Comparison of ENCODE assay signal across 9 mouse cellular contexts in the genomic region with DNA sequence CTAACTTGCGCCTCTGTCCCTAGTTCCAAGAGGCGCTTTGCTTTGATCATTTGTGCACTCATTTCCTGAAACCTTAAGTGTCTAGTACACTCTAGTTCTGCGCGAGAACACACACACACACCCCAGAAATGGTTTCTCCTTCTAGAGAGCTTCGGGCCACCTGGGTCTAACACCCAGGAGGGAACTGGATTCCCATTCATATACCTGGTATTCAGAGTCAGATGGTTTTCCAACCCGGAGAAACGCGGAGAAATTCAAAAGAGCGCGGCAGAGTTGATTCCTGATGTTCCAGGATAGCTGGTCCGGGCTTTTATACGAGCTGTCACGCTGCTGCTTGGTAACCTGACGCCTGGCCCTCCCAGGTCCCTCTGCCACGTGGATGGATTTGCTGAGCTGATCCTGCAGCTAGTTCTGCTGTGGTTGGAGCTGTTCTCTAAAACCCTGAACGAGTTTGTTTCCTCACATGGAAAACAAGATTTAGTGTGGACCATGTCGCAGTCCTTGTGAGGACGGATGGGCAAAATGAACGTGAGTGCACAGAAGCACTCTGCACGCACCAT. TPM values are rescaled to one million over a fixed set of nuclear protein-coding genes. Genes with fewer than 3 reads are reported as not detected.
DNase-seq lines count a peak whose midpoint lies in the region; ATAC-seq and TF ChIP-seq lines count a peak whose summit lies in the region.
"Had no signal": no experiment of that assay in that cellular context is flagged by ENCODE, and none has a peak within 500 bp of the region (broad histone marks: within the 10 kb centered on the region; RNA-seq: fewer than 3 reads in every experiment).

A gene (minus strand): TSS at position 285 of the 560 bp plus-strand sequence.

- peak; percentile 47 to 71 for DNase-seq in kidney, postnatal 4 days
- no peak for DNase-seq in layer of hippocampus, adult 9-10 months (ENCODE audit: low spot score)
- no peak for DNase-seq in right cerebral cortex, postnatal 36 days (ENCODE audit: low spot score in 2 of 2)

- peak within 1 kb of the TSS; percentile 80 for H3K9ac ChIP-seq in heart, embryonic 13.5 days
- H3K9ac ChIP-seq in midbrain, embryonic 16.5 days (ENCODE audit: low read depth, low read length): peak within 1 kb of the TSS; percentile 64

- ATAC-seq in erythroblast, adult 5-6 weeks (replicated peaks; ENCODE audit: low FRiP score, poor library complexity, severe bottlenecking): no peak
- ATAC-seq in heart, embryonic 13.5 days (ENCODE audit: extremely low read depth, insufficient number of reproducible peaks, low FRiP score, low TSS enrichment): no peak
- ATAC-seq in midbrain, embryonic 16.5 days: no peak

- H3K4me3 ChIP-seq in erythroblast, embryonic 14.5 days (replicated peaks): peak within 1 kb of the TSS; percentile 69
- H3K4me3 ChIP-seq in cortical plate, adult 2 months (ENCODE audit: insufficient read depth, low read length): peak within 1 kb of the TSS; percentile 27
- H3K4me3 ChIP-seq in heart, embryonic 13.5 days: peak within 1 kb of the TSS; percentile 68
- peak within 1 kb of the TSS; percentile 61 for H3K4me3 ChIP-seq in midbrain, embryonic 16.5 days (ENCODE audit: low read depth, low read length)

- H3K4me1 ChIP-seq in erythroblast, embryonic 14.5 days (ENCODE audit: control insufficient read depth): peaks cover 32% of the 10 kb centered on the region
- H3K4me1 ChIP-seq in cortical plate, adult 2 months (ENCODE audit: control insufficient read depth, insufficient read depth, low read length): no peaks in the 10 kb centered on the region; the same call in 1 of the 2 replicates
- peaks cover 20% of the 10 kb centered on the region for H3K4me1 ChIP-seq in heart, embryonic 13.5 days
- H3K4me1 ChIP-seq in midbrain, embryonic 16.5 days (ENCODE audit: control insufficient read depth, insufficient read depth, low read length): peaks cover 14% of the 10 kb centered on the region; the same call in 1 of the 2 replicates

- H3K4me2 ChIP-seq in heart, embryonic 13.5 days: peak within 1 kb of the TSS; percentile 90
- peak within 1 kb of the TSS; percentile 71 for H3K4me2 ChIP-seq in midbrain, embryonic 16.5 days (ENCODE audit: low read length)

- no peak for TF ChIP-seq POLR2A in cortical plate, adult 2 months (IDR thresholded peaks at IDR 0.05; ENCODE audit: extremely low read depth, insufficient read depth, low read length)

- no peaks in the 10 kb centered on the region for H3K9me3 ChIP-seq in erythroblast, embryonic 14.5 days (ENCODE audit: control insufficient read depth, low read length)
- 0 out of 2 replicates have a peak, but pooled peaks cover 4% of the 10 kb centered on the region for H3K9me3 ChIP-seq in heart, embryonic 13.5 days
- H3K9me3 ChIP-seq in midbrain, embryonic 16.5 days (replicated peaks; ENCODE audit: control insufficient read depth, low read length, poor library complexity, severe bottlenecking): no peaks in the 10 kb centered on the region

- H3K27me3 ChIP-seq in erythroblast, embryonic 14.5 days (ENCODE audit: control insufficient read depth): peaks cover 31% of the 10 kb centered on the region
- peaks cover 60% of the 10 kb centered on the region for H3K27me3 ChIP-seq in heart, embryonic 13.5 days (replicated peaks)
- H3K27me3 ChIP-seq in midbrain, embryonic 16.5 days (ENCODE audit: control insufficient read depth, insufficient read depth, low read depth, low read length): peaks cover 26% of the 10 kb centered on the region

- no peak for TF ChIP-seq CTCF in cortical plate, adult 2 months (IDR thresholded peaks at IDR 0.05; ENCODE audit: extremely low read depth, insufficient read depth, low read length)

- H3K27ac ChIP-seq in cortical plate, adult 2 months (ENCODE audit: insufficient read depth, low read length): no peak within 1 kb of the TSS
- no peak within 1 kb of the TSS for H3K27ac ChIP-seq in heart, embryonic 13.5 days (replicated peaks)
- H3K27ac ChIP-seq in midbrain, embryonic 16.5 days (ENCODE audit: low read length): no peak within 1 kb of the TSS

- no peaks in the 10 kb centered on the region for H3K36me3 ChIP-seq in erythroblast, embryonic 14.5 days (ENCODE audit: control insufficient read depth)
- H3K36me3 ChIP-seq in heart, embryonic 13.5 days: no peaks in the 10 kb centered on the region
- no peaks in the 10 kb centered on the region for H3K36me3 ChIP-seq in midbrain, embryonic 16.5 days (ENCODE audit: control insufficient read depth, insufficient read depth, low read length)

- 5% methylated on average over 20 of the region's 20 CpGs for WGBS in heart, embryonic 13.5 days
- WGBS in midbrain, embryonic 16.5 days: 4% methylated on average over 20 of the region's 20 CpGs

RNA-seq across cellular contexts. Expression of the gene that starts here (rescaled TPM):
- polyA plus RNA-seq in erythroblast, embryonic 14.5 days (2012): 0.28 and 0.30 TPM in 2 replicates
- total RNA-seq in erythroblast, adult 5-6 weeks (2015; ENCODE audit: low replicate concordance): not detected in 2 replicates
- total RNA-seq in erythroblast, adult 5-6 weeks (2017; ENCODE audit: low replicate concordance): not detected in 2 replicates
- polyA plus RNA-seq in cortical plate, adult 2 months (2012; rRNA removed): 0.21 and 0.70 TPM in 2 replicates
- polyA plus RNA-seq in heart, embryonic 13.5 days (2015; fragmentation: Nextera tagmentation; extraction: Ambion mirVana): 0.27 and 0.34 TPM in 2 replicates
- polyA plus RNA-seq in midbrain, embryonic 16.5 days (2015; fragmentation: Nextera tagmentation; extraction: Ambion mirVana): 0.25 and 0.30 TPM in 2 replicates
- total RNA-seq: hematopoietic stem cell, adult 5-6 weeks had no signal

Comparison
In these comparisons a context has a peak if more than half of its experiments do, and no peak if none do; other contexts are left out.
1. DNase-seq: peak in kidney, postnatal 4 days (2 of 2); none in layer of hippocampus, adult 9-10 months (single experiment) and right cerebral cortex, postnatal 36 days (0 of 2).
2. Peak in every context shown above with its lines, with median percentiles within 50 percentile points of each other: H3K4me3 ChIP-seq.